Mouse (Mus musculus) forebrain, embryonic 11.5 days (tissue): Measurements from ENCODE around the gene Snx30. TPM values are rescaled to one million over a fixed set of nuclear protein-coding genes. Genes with fewer than 3 reads are reported as not detected.
A peak's percentile ranks its signal among the peaks of the same experiment; 100 is the strongest.

Experiments
- ATAC-seq: fragments of 200-750 bp; cut with Nextera tagmentation; replicated peaks from 2 replicates; pipeline ENCODE4 v1.8.0; 2017; ENCODE audit warnings: moderate TSS enrichment; ENCODE audit not compliant: low FRiP score
- DNase-seq: peaks from one replicate; pipeline ENCODE4 v3.0.0-alpha.2; 2017; ENCODE audit warnings: low spot score
- H3K27ac ChIP-seq: fragments of 300-500 bp; sonication (generic); 2 replicates; pipeline ENCODE4 v1.5.1; 2014; ENCODE audit warnings: low read depth, low read length
- H3K27me3 ChIP-seq: fragments of 300-500 bp; sonication (generic); 2 replicates; pipeline ENCODE4 v1.6.1; 2014; ENCODE audit warnings: mild to moderate bottlenecking, low read length, mixed read lengths; ENCODE audit not compliant: control insufficient read depth, insufficient read depth
- H3K36me3 ChIP-seq: fragments of 300-500 bp; sonication (generic); 2 replicates; pipeline ENCODE4 v1.6.1; 2014; ENCODE audit warnings: mild to moderate bottlenecking, low read length, moderate library complexity, mixed read lengths; ENCODE audit not compliant: control insufficient read depth, insufficient read depth
- H3K4me1 ChIP-seq: fragments of 300-500 bp; sonication (generic); replicated peaks from 2 replicates; pipeline ENCODE4 v1.6.1; 2014; ENCODE audit warnings: low read length, mixed read lengths; ENCODE audit not compliant: control insufficient read depth, insufficient read depth
- H3K4me2 ChIP-seq: fragments of 300-500 bp; sonication (generic); 2 replicates; pipeline ENCODE4 v1.6.1; 2014; ENCODE audit warnings: low read depth, mild to moderate bottlenecking, low read length, moderate library complexity, mixed read lengths; ENCODE audit not compliant: severe bottlenecking
- H3K4me3 ChIP-seq: fragments of 300-500 bp; sonication (generic); 2 replicates; pipeline ENCODE4 v1.5.1; 2014; ENCODE audit warnings: low read depth, low read length
- H3K9ac ChIP-seq: fragments of 300-500 bp; sonication (generic); 2 replicates; pipeline ENCODE4 v1.6.1; 2014; ENCODE audit warnings: low read length
- H3K9me3 ChIP-seq: fragments of 300-500 bp; sonication (generic); 2 replicates; pipeline ENCODE4 v1.6.1; 2016; ENCODE audit warnings: low read length, mixed read lengths; ENCODE audit not compliant: control insufficient read depth
- WGBS: fragments of 180-500 bp; shearing (Covaris S2); extraction: QIAGEN DNeasy Blood & Tissue Kit; methylation state at CpG from one replicate; pipeline ENCODE4 v1.1.7; 2014; 5-methylcytosine and 5-hydroxymethylcytosine counted together
- polyA plus RNA-seq: library from polyadenylated mRNA; unstranded; fragments of >200 nt; fragmentation: Nextera tagmentation; extraction: Ambion mirVana; gene quantifications from 2 replicates; pipeline ENCODE4 v1.2.1, GENCODE M21; 2014

Snx30 gene
- polyA plus RNA-seq, 1 experiment from 2014 or later, result 8.8 TPM

GRCm38 (mm10) chr4:59861871-59862270 is 56.2 kb downstream of the Snx30 start:
- no peaks in the 10 kb centered on the region for H3K4me1 ChIP-seq
- H3K27me3 ChIP-seq, result no peaks in the 10 kb centered on the region
- H3K27ac ChIP-seq, result no peak overlapping the region
- H3K36me3 ChIP-seq, result no peaks in the 10 kb centered on the region
- no peaks in the 10 kb centered on the region for H3K9me3 ChIP-seq
- no peak for ATAC-seq
- H3K4me2 ChIP-seq, result no peak overlapping the region
- WGBS, result 74% methylated on average over 4 of the region's 4 CpGs
- no peak for DNase-seq
- no peak overlapping the region for H3K4me3 ChIP-seq
- no peak overlapping the region for H3K9ac ChIP-seq

- DNase-seq (no peak), ATAC-seq (no peak)
- H3K4me1 ChIP-seq, result no peaks in the 10 kb centered on the region
- no peaks in the 10 kb centered on the region for H3K27me3 ChIP-seq
- H3K27ac ChIP-seq, result no peak overlapping the region
- no peak overlapping the region for H3K4me2 ChIP-seq
- 80% methylated on average over 1 of the region's 1 CpGs for WGBS
- no peak overlapping the region for H3K9ac ChIP-seq
- no peak overlapping the region for H3K4me3 ChIP-seq
- no peaks in the 10 kb centered on the region for H3K9me3 ChIP-seq
- no peaks in the 10 kb centered on the region for H3K36me3 ChIP-seq
Measured at GRCm38 (mm10) chr4:59862335-59862734, 56.7 kb downstream of the Snx30 start.

GRCm38 (mm10) chr4:59863869-59864268 is 58.2 kb downstream of the Snx30 start:
- DNase-seq (no peak), ATAC-seq (no peak)
- Histone ChIP-seq H3K36me3 (no peaks in the 10 kb centered on the region), H3K4me2 (no peak overlapping the region), H3K27ac (no peak overlapping the region), H3K9ac (no peak overlapping the region), H3K4me3 (no peak overlapping the region), H3K4me1 (no peaks in the 10 kb centered on the region), H3K27me3 (no peaks in the 10 kb centered on the region), H3K9me3 (no peaks in the 10 kb centered on the region)
- 78% methylated on average over 6 of the region's 6 CpGs for WGBS

GRCm38 (mm10) chr4:59868086-59868485 is 62.4 kb downstream of the Snx30 start:
- Histone ChIP-seq H3K4me3 (no peak overlapping the region), H3K4me1 (no peaks in the 10 kb centered on the region), H3K9me3 (no peaks in the 10 kb centered on the region), H3K27me3 (no peaks in the 10 kb centered on the region), H3K27ac (no peak overlapping the region), H3K36me3 (no peaks in the 10 kb centered on the region), H3K9ac (no peak overlapping the region), H3K4me2 (no peak overlapping the region)
- no peak for DNase-seq
- 89% methylated on average over 11 of the region's 11 CpGs for WGBS
- no peak for ATAC-seq

GRCm38 (mm10) chr4:59869488-59870057 is 63.9 kb downstream of the Snx30 start:
- WGBS, result 90% methylated on average over 6 of the region's 6 CpGs
- no peak overlapping the region for H3K4me3 ChIP-seq
- no peak overlapping the region for H3K27ac ChIP-seq
- DNase-seq, result no peak
- H3K4me1 ChIP-seq, result peaks cover 4% of the 10 kb centered on the region; the same call in 1 of the 2 replicates
- no peaks in the 10 kb centered on the region for H3K27me3 ChIP-seq
- no peak overlapping the region for H3K4me2 ChIP-seq
- ATAC-seq, result no peak
- H3K36me3 ChIP-seq, result no peaks in the 10 kb centered on the region
- no peak overlapping the region for H3K9ac ChIP-seq
- H3K9me3 ChIP-seq, result no peaks in the 10 kb centered on the region

GRCm38 (mm10) chr4:59870433-59870832 is 64.8 kb downstream of the Snx30 start:
- H3K4me1 ChIP-seq, result peaks cover 4% of the 10 kb centered on the region; the same call in 1 of the 2 replicates
- H3K27me3 ChIP-seq, result no peaks in the 10 kb centered on the region
- H3K4me3 ChIP-seq, result no peak overlapping the region
- H3K36me3 ChIP-seq, result no peaks in the 10 kb centered on the region
- DNase-seq (no peak), ATAC-seq (0 out of 2 replicates have a peak, but pooled peaks have one; percentile 33)
- H3K4me2 ChIP-seq, result no peak overlapping the region
- WGBS, result 90% methylated on average over 6 of the region's 6 CpGs
- no peak overlapping the region for H3K27ac ChIP-seq
- no peak overlapping the region for H3K9ac ChIP-seq
- H3K9me3 ChIP-seq, result no peaks in the 10 kb centered on the region

GRCm38 (mm10) chr4:59870859-59871591 is 65.4 kb downstream of the Snx30 start:
- Histone ChIP-seq H3K4me1 (peaks cover 4% of the 10 kb centered on the region; the same call in 1 of the 2 replicates), H3K36me3 (no peaks in the 10 kb centered on the region), H3K4me2 (no peak overlapping the region), H3K4me3 (no peak overlapping the region), H3K27ac (no peak overlapping the region), H3K9me3 (no peaks in the 10 kb centered on the region), H3K27me3 (no peaks in the 10 kb centered on the region), H3K9ac (no peak overlapping the region)
- peak; percentile 74 for ATAC-seq
- WGBS, result 58% methylated on average over 9 of the region's 9 CpGs
- DNase-seq, result peak; percentile 82

- DNase-seq (no peak), ATAC-seq (no peak)
- H3K4me2 ChIP-seq, result no peak overlapping the region
- H3K9ac ChIP-seq, result no peak overlapping the region; the same call in 1 of the 2 replicates
- H3K4me3 ChIP-seq, result no peak overlapping the region
- H3K27me3 ChIP-seq, result no peaks in the 10 kb centered on the region
- 35% methylated on average over 6 of the region's 6 CpGs for WGBS
- H3K9me3 ChIP-seq, result no peaks in the 10 kb centered on the region
- no peaks in the 10 kb centered on the region for H3K36me3 ChIP-seq
- H3K4me1 ChIP-seq, result peaks cover 4% of the 10 kb centered on the region; the same call in 1 of the 2 replicates
- H3K27ac ChIP-seq, result no peak overlapping the region
Measured at GRCm38 (mm10) chr4:59873240-59873639, 67.6 kb downstream of the Snx30 start.

- Histone ChIP-seq H3K27ac (no peak overlapping the region), H3K36me3 (no peaks in the 10 kb centered on the region), H3K4me3 (no peak overlapping the region), H3K4me1 (peaks cover 4% of the 10 kb centered on the region; the same call in 1 of the 2 replicates), H3K9ac (no peak overlapping the region), H3K4me2 (no peak overlapping the region), H3K9me3 (no peaks in the 10 kb centered on the region), H3K27me3 (no peaks in the 10 kb centered on the region)
- 45% methylated on average over 5 of the region's 5 CpGs for WGBS
- DNase-seq (no peak), ATAC-seq (no peak)
Measured at GRCm38 (mm10) chr4:59873830-59874229, 68.2 kb downstream of the Snx30 start.
